Mouse (Mus musculus) ES-E14 (cell line): ENCODE measurements around the gene Stc2. TPM values are rescaled to one million over a fixed set of nuclear protein-coding genes. Genes with fewer than 3 reads are reported as not detected.

ENCODE experiments used
- DNase-seq: peaks from one replicate; pipeline ENCODE4 v3.0.0-alpha.2; 2013; ENCODE audit warnings: low read depth, low spot score
- H3K27ac ChIP-seq: 2 replicates; pipeline ENCODE4 v1.5.1; 2012; ENCODE audit warnings: low read depth, mild to moderate bottlenecking, low read length, moderate library complexity, mixed read lengths; ENCODE audit not compliant: poor library complexity, insufficient read depth, severe bottlenecking
- H3K36me3 ChIP-seq: 2 replicates; pipeline ENCODE4 v1.6.1; 2012; ENCODE audit warnings: mild to moderate bottlenecking, low read length, moderate library complexity, mixed read lengths; ENCODE audit not compliant: control insufficient read depth, poor library complexity, insufficient read depth, severe bottlenecking
- H3K4me1 ChIP-seq, 2 experiments: fragments of 150-350 bp in 1 of 2; sonication (generic) in 1 of 2; 2 replicates each; pipeline ENCODE4 v1.6.1; 2012; ENCODE audit warnings: low read length in 2 of 2, mild to moderate bottlenecking in 1 of 2, mixed read lengths in 1 of 2; ENCODE audit not compliant: control insufficient read depth in 2 of 2, insufficient read depth in 2 of 2, poor library complexity in 1 of 2
- H3K4me3 ChIP-seq, 2 experiments: fragments of 150-350 bp in 1 of 2; sonication (generic) in 1 of 2; 2 replicates each; pipeline ENCODE4 v1.5.1; 2012; ENCODE audit warnings: low read length in 2 of 2, low read depth in 1 of 2, mild to moderate bottlenecking in 1 of 2, mixed read lengths in 1 of 2; ENCODE audit not compliant: insufficient read depth in 1 of 2, poor library complexity in 1 of 2, severe bottlenecking in 1 of 2
- H3K9ac ChIP-seq: 2 replicates; pipeline ENCODE4 v1.6.1; 2012; ENCODE audit warnings: low read depth, mild to moderate bottlenecking, low read length, mixed read lengths; ENCODE audit not compliant: poor library complexity, insufficient read depth, severe bottlenecking
- H3K9me3 ChIP-seq: fragments of 150-350 bp; sonication (generic); 2 replicates; pipeline ENCODE4 v1.6.1; 2012; ENCODE audit warnings: low read depth, mild to moderate bottlenecking, low read length; ENCODE audit not compliant: control insufficient read depth, insufficient read depth
- CHD2 ChIP-seq: IDR thresholded peaks from 2 replicates; pipeline ENCODE4 v1.6.1; 2014; ENCODE audit warnings: mild to moderate bottlenecking, low read depth, low read length, inconsistent platforms
- HCFC1 ChIP-seq: IDR thresholded peaks from 2 replicates; pipeline ENCODE4 v1.6.1; 2012; ENCODE audit warnings: low read length, inconsistent platforms, borderline replicate concordance; ENCODE audit not compliant: insufficient read depth
- MAFK ChIP-seq: IDR thresholded peaks from 2 replicates; pipeline ENCODE4 v1.6.1; 2014; ENCODE audit warnings: mild to moderate bottlenecking, low read depth, low read length, inconsistent platforms; ENCODE audit not compliant: insufficient read depth
- ZC3H11A ChIP-seq: IDR thresholded peaks from 2 replicates; pipeline ENCODE4 v1.6.1; 2012; ENCODE audit warnings: low read depth, mild to moderate bottlenecking, inconsistent platforms, low read length, borderline replicate concordance
- ZNF384 ChIP-seq: IDR thresholded peaks from 2 replicates; pipeline ENCODE4 v1.6.1; 2012; ENCODE audit warnings: low read depth, low read length, inconsistent platforms
- in situ Hi-C, 2 experiments: fragments of 600-800 bp; cut with MboI; formaldehyde crosslinking; loops; one replicate each; pipeline ENCODE4 v1.15.1; 2025; ENCODE audit warnings: low sequenced_read_pairs in 2 of 2, inconsistent platforms in 1 of 2; ENCODE audit not compliant: unreplicated experiment in 2 of 2
- total RNA-seq: library from RNA; depleted of rRNA; stranded (reverse); fragments of 300-350 nt; gene quantifications from 2 replicates; pipeline ENCODE4 v1.2.3, GENCODE M21; 2012

Stc2 gene
- total RNA-seq, 1 experiment = 13.6 TPM

DNA sequence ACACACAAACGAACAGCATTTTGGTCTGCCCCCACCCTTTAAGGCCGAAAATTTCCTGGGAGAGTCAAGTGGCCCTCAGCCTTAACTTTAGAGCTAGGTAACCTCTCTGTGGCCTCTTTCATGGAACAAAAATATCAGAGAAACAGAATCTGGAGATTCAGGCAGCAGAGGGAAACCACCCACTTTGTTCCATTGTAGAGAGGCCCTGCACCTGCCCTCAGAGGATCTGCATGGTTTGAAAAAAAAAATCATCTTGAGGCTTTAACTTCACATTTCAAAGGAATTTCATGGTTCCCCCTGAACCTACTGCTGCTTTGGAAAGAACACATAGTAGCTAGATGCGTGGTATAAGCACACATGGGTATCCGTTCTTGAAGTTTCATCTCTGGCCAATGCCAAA lies 2.3 kb upstream of the Stc2 start:
- Histone ChIP-seq H3K36me3 (peaks cover 2% of the 10 kb centered on the region; the same call in 1 of the 2 replicates), H3K9me3 (no peaks in the 10 kb centered on the region), H3K4me1 (peaks cover 0 to 4% of the 10 kb centered on the region in 2 experiments; a peak in 1 of 4 replicates), H3K27ac (no peak overlapping the region), H3K4me3 (no peak overlapping the region; a peak in 1 of 4 replicates), H3K9ac (no peak overlapping the region)
- TF ChIP-seq HCFC1 (no peak), CHD2 (no peak), ZNF384 (no peak), MAFK (no peak), ZC3H11A (no peak)
- in situ Hi-C loops = loop anchor here in 1 of 2 experiments (25.0 kb wide), 1 partner anchor 710 kb away; no protein-coding TSS in a partner anchor
- no peak for DNase-seq

GRCm38 (mm10) chr11:31371256-31371838 lies 1.5 kb upstream of the Stc2 start:
- Histone ChIP-seq H3K9me3 (no peaks in the 10 kb centered on the region), H3K4me3 (peak overlapping the region; percentile 72 to 73), H3K36me3 (peaks cover 5% of the 10 kb centered on the region; the same call in 1 of the 2 replicates), H3K4me1 (peaks cover 0 to 4% of the 10 kb centered on the region in 2 experiments; a peak in 1 of 4 replicates), H3K27ac (no peak overlapping the region), H3K9ac (peak overlapping the region; percentile 52)
- TF ChIP-seq ZC3H11A (no peak), ZNF384 (no peak), CHD2 (no peak), MAFK (no peak), HCFC1 (no peak)
- no peak for DNase-seq
- in situ Hi-C loops = loop anchor here in 1 of 2 experiments (25.0 kb wide), 1 partner anchor 709 kb away; no protein-coding TSS in a partner anchor

- H3K27ac ChIP-seq = no peak overlapping the region
- DNase-seq = no peak
- in situ Hi-C loops = loop anchor here in 1 of 2 experiments (25.0 kb wide), 1 partner anchor 708 kb away; no protein-coding TSS in a partner anchor
- TF ChIP-seq CHD2 (no peak), ZNF384 (no peak), MAFK (no peak), HCFC1 (no peak), ZC3H11A (no peak)
- peak overlapping the region; percentile 37; the same call in 1 of the 2 replicates for H3K9ac ChIP-seq
- H3K4me1 ChIP-seq = peaks cover 0 to 4% of the 10 kb centered on the region in 2 experiments; a peak in 1 of 4 replicates
- peak overlapping the region; percentile 72 to 73 for H3K4me3 ChIP-seq
- no peaks in the 10 kb centered on the region for H3K9me3 ChIP-seq
- H3K36me3 ChIP-seq = peaks cover 8% of the 10 kb centered on the region; the same call in 1 of the 2 replicates
Observed at GRCm38 (mm10) chr11:31370436-31371230, 759 bp upstream of the Stc2 start.

GRCm38 (mm10) chr11:31368965-31369647 lies 768 bp downstream of the Stc2 start:
- TF ChIP-seq HCFC1 (no peak), ZNF384 (no peak), ZC3H11A (no peak), MAFK (no peak)
- Histone ChIP-seq H3K4me1 (peaks cover 0 to 4% of the 10 kb centered on the region in 2 experiments; a peak in 1 of 4 replicates), H3K9me3 (no peaks in the 10 kb centered on the region), H3K9ac (peak overlapping the region; percentile 77), H3K4me3 (peak overlapping the region; percentile 72 to 73), H3K27ac (no peak overlapping the region; the same call in 1 of the 2 replicates), H3K36me3 (peaks cover 13% of the 10 kb centered on the region; the same call in 1 of the 2 replicates)
- no peak for DNase-seq
- in situ Hi-C loops = loop anchor here in 1 of 2 experiments (25.0 kb wide), 1 partner anchor 707 kb away; no protein-coding TSS in a partner anchor
